Mouse (Mus musculus) liver, adult (tissue): Measurements from ENCODE around the gene Gdf7.

ENCODE experiments used
- GATA4 ChIP-seq: IDR thresholded peaks from 2 replicates; pipeline ENCODE4 v1.6.1; 2014; ENCODE audit warnings: mild to moderate bottlenecking, low read length; ENCODE audit not compliant: insufficient replicate concordance

Gene Gdf7

DNA sequence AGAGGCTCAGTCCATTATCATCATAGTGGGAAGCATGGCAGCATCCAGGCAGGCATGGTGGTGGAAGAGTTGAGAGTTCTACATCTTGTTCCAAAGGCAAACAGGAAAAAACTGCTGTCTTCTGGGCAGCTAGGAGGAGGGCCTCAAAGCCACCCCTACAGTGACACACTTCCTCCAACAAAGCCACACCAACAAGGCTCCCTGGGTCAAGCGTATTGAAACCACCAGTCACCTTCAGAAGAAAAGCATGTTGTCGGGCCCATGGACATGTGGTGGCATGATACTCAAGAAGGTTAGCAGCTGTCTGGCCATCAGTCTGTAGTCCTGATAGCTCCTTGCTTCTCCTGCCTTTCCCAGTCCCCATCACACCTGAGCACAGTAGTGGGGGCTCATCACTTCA, 33.7 kb upstream of the Gdf7 start:
- TF ChIP-seq GATA4, result no peak

DNA sequence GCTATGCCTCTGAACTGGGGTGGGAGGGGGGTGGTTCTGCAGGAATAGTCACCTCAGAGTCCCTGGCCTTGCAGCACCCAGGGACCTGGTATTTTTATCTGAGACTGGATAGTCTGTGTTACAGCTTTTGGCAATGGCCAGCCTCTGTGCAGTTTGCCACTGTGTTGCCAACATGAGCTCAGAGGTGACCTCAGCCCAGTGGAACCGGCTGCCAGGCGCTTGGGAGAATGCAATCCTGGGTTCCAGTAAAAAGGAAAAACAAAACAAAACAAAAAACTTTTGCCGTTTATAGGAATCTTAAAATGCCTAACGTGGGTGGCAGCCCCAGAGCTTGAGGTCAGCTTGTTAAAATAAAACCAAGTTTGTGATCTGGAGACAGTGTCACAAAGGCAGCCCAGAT, 32.5 kb upstream of the Gdf7 start:
- no peak for TF ChIP-seq GATA4

DNA sequence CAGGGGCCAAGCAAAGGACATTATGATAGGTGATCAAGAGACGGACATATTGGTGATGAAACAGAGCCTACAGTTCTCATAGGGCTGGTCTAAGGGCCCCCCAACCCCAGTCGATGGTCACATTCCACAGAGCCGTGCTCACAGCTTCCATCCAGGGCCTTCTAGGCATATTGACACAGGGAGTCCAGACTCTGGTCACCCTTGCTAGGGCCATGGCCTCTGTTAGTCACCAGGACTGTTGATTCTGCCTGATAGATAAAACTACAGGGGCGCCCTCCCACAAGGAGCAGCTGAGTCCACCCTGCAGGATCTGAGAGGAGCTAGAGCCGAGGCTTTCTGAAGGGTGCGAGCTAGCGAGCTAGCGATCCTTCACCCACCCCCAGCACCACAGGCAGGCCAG, 31.9 kb upstream of the Gdf7 start:
- TF ChIP-seq GATA4, result no peak; the same call in 1 of the 2 replicates

DNA sequence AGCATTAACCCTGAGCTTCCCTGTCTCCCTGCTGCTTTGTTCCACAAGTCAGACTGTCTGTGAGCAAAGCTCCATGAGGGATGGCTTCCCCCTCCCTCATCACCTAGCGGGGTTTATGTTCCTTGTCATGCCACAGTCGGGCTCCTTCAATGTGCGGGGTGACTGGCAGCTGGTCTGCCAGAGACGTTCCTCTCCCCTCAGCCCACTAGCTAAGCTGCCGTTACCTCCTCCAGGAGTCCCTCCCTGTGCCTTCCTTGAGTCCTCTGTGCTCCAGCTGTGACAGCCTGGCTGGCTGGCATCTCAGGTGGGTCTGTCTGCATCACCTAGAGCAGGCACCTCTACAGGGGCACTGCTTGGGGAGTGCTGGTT, 30.4 kb upstream of the Gdf7 start:
- TF ChIP-seq GATA4, result no peak

DNA sequence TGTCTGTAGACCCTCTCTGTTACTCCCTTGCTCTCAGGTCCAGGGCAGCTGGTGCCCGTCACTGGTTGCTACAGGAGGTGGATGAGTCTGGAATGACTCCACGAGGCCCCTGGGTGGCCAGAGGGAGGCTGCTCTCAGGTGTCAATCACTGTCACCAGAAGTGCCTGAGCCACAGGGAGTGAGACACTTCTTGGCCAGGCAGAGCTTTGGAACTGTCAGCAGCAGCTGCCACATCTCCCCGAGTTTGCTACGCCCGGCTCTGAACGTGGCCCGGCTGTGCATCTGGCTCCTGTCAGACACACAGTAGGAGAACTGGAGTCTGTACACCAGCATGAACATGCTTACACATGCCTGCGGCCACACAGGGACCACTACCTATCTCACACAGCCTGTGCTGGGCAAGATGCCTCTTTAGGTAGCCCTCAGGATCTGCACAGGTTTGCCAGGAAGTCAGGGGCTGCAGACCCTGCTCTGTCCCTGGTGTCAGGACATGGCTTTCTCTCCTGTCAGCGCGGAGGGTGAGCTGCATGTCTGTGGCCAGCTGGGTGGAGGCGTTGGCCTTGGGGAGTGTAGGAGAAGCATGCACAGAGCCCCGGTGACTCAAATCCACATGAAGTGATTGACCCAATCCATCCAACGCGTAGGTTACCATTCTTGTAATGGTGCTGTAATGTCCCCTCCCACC, 29.9 kb upstream of the Gdf7 start:
- no peak for TF ChIP-seq GATA4

DNA sequence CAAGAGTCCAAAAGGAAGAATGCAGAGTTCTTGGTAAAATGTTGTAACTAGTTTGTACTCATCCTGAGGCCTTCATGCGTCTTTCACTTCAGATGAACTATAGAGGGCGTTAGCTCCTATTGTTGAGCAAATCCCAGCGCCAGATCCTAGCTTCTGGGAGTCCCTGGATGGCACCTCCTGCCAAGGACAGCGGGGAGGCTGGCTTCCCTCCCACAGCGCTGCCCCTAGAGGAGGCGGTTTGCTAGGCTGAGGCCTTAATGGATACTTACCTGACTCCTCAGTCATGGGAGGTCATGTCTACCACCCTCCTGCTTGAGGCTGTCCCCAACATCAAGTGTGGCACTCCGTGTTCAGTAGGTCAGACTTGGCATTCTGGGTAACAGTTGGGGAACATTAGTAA, 27.5 kb upstream of the Gdf7 start:
- TF ChIP-seq GATA4, result no peak

DNA sequence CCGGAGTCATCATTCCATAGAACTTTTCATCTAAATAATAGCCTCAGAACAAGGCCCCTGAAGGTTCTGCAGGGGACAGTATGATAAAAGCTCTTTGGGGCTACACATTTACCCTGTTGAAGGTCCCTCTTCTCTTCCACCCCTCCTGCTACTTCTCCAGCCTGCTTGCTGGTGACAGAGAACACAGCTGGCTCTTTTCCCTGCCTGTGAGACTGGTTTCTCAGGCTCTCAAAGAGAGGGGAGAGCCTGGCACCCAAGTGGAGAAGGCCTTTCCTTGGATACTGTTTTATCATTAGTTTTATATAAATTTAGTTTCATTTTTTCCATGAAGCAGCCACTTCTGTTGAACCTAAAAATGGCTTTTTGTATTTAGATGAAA, 25.9 kb upstream of the Gdf7 start:
- TF ChIP-seq GATA4, result no peak

DNA sequence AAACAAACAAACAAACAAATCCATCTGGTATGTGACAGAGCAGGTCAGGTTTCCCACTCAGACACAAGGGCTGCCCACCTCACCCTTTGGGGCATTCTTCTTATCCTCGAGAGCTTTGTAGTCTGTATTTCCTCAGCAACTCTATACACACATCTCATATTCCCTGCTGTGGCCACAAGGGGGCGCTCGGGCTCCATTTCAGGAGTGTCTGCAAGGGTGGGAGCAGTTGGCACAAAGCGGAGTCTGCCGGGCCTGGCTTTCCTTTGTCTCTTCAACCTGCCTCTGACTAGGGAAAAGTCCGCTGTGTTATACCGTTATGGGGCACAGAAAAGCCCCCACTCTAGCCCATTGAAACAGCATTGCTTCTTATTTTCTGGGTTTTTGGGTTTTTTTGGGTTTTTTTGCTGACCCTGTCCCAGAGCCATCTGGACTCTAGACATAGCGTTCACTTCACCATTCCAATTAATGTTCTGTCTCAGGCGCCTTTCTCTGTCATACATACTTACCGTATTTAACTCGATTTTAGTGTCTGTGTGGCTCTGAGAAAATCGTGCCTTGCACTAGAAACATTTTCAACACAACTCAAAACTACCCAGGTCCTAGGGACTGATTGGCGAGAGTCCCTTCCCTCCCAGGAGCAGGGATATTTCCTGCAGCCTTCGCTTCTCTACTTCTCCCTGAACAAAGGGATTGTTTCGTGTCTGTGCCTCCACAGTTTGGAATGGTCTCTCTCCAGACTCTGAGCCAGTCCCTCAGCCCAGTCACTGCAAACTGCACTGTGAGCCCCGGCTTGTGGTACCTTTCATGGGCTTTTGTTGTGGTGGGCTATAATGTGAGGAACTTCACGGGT, 25.3 kb upstream of the Gdf7 start:
- no peak for TF ChIP-seq GATA4

DNA sequence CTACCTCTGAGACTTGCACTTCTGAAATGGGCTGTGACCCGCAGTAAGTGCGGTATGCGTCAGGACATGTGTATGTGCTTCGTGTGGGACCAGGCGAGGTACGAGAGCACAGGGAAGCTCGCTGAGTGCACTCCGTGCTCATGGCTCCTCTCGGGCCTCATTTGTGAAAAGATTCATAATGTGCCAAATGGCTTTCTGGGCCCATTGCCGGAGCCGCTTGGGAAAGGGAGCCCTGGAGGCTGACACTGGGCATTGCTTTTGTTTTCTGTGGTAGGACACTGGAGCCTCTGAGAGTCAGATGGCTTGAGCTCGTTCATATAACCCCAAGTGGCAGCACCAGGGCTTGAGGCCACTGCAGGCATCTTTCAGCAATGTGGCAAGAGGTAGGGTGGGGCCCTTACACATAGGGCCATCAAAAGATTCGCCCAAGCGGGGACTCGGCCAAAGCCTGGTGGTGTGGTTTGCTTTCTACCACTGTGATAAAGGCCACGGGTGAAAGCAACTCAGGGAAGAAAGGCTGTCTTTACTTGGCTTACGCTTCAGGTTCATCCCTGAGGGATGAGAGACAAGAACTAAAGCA, 24.3 kb upstream of the Gdf7 start:
- TF ChIP-seq GATA4, result no peak

DNA sequence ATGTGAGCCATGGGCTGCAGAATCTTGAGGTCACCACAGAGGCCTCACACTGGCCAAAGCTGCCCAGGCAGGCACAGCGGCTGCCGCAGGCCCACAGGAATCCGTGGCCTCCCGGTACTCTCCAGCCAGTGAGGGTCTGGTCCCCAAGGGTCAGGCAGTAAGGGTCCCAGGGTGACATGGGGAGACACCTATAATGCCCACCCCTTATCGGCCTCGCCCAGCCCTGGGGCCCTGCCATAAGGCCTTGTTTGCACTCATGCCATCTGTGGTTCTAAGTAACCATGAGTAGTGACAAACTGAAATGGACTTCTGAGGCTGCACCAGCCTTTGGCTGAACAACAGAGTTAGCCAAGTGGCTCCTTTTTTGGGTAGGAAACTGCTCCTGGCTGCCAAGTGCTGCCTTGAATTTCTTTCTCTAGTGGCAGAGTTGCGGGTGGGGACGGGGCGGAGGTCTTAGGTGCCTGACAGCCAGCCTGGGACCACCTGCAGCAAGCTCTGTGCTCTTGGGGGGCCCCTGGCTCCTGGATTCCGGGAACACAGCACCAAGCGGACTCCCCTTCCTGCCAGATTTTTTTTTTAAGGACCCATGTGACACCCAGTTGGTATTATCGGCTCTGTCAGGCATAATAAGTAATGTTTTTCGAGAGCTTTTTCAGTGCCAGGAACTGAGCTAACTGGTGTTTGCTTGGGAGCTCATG, 23.6 kb upstream of the Gdf7 start:
- TF ChIP-seq GATA4, result no peak

DNA sequence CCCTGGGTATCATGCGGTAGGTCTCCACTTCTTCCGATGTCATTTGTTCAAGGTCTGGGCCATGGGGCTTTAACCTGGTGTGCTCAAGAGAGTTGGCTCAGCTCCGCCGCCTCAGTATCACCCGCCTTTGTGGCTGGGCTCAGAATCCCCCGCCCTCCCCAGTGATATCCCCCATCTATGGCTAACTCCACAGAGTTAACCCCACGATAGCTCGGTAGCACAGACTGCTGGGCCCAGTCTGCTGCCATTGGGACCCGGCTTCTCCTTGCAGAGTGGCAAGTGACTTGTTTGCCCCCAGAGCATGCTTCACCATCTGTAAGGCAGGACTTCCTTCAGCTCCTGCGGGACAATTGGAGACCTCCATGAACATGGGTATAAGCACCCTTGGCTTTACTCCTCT, 22.3 kb upstream of the Gdf7 start:
- TF ChIP-seq GATA4, result no peak

DNA sequence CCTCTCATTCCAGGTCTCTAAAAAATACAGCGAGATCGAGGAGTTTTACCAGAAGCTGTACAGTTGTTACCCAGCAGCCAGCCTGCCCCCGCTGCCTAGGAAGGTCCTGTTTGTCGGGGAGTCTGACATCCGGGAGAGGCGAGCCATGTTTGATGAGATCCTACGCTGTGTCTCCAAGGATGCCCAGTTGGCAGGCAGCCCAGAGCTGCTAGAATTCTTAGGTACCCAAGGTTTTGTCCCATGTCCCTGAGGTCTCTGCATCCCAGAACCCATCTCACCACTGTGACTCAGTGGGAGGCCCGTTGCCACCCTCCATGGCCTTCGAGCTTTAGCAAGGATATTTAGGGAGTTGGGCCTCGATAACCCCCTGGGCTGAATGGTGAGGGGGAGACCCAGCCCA, 19.8 kb upstream of the Gdf7 start:
- TF ChIP-seq GATA4, result no peak

DNA sequence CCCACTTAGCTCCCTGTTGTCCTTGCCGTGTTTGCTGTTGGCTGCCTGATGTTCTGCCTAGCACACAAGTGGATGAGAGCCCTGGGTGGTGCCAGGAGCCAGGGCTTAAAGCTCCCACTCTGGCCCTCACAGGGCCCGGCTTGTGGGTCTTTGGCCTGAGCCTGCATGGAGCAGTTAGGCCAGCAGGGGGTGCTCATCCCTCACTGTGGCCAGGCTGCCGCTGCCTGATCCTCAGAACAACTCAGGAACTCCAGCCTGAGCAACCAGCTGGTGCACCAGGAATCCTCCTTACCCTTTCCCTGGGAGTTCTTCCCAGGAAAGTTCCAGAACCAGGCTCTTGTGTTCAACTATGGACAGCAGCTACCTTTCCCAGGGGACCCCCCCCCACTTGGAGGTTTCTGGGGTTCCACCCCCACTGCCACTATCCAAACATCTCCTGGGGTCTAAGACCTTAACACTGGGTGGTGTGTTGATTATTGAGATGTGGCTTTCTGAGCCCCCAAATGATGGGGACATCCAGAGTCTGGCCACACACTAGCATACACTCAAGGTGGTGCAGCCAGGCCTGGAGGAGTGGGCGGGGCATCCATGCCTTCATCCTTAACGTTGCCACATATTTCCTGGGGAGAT, 18.4 kb upstream of the Gdf7 start:
- TF ChIP-seq GATA4, result no peak

DNA sequence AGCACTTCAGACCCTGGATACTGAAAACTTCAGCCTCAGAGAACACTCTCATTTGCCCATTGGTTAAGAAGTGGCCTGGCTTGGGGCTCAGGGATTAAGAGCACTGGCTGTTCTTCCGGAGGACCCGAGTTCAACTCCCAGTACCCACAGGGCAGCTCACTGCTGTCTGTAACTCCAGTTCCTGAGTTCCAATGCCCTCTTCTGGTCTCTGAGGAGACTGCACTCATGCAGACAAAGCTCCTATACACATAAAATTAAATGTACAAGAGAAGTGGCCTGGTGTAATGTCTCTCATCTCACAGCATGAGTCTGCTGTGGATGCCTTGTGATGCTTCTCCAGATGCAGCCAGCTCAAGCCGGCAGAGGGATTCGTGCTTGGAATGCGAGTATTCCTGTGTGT, 14.8 kb upstream of the Gdf7 start:
- no peak for TF ChIP-seq GATA4

DNA sequence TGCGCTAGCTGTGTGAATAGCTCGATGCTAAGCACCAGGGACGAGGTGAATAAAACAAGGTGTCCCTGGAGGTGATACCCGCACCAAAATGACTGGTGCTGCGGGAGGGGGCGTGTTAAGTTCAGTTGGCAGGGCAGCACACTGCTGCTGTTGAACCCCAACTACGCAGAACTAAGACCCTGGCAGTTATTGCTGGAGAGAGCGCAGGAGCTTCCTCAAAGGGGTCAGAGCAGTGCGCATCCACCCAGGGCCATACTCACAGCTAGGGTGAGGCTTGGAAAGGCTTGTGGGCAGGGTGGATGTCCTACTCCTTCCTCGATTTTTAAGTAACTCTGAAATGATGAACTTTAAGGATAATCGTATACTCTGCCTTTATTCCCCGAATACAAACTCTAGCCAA, 12.0 kb upstream of the Gdf7 start:
- no peak for TF ChIP-seq GATA4
